Mouse (Mus musculus) midbrain, embryonic 11.5 days (tissue): Measurements from ENCODE around the gene Abcd1. TPM values are rescaled to one million over a fixed set of nuclear protein-coding genes. Genes with fewer than 3 reads are reported as not detected.

Experiments
- ATAC-seq: fragments of 200-750 bp; cut with Nextera tagmentation; 2 replicates; pipeline ENCODE4 v1.8.0; 2017; ENCODE audit warnings: moderate TSS enrichment, moderate library complexity; ENCODE audit not compliant: low FRiP score
- DNase-seq: peaks from one replicate; pipeline ENCODE4 v3.0.0; 2015; ENCODE audit warnings: low spot score; ENCODE audit errors: missing footprints
- H3K27ac ChIP-seq: fragments of 300-500 bp; sonication (generic); 2 replicates; pipeline ENCODE4 v1.5.1; 2014; ENCODE audit warnings: low read depth, low read length
- H3K27me3 ChIP-seq: fragments of 300-500 bp; sonication (generic); 2 replicates; pipeline ENCODE4 v1.6.1; 2014; ENCODE audit warnings: mild to moderate bottlenecking, low read length, moderate library complexity, mixed read lengths; ENCODE audit not compliant: control insufficient read depth, insufficient read depth
- H3K36me3 ChIP-seq: fragments of 300-500 bp; sonication (generic); 2 replicates; pipeline ENCODE4 v1.6.1; 2014; ENCODE audit warnings: mild to moderate bottlenecking, low read length, moderate library complexity, mixed read lengths; ENCODE audit not compliant: control insufficient read depth, insufficient read depth
- H3K4me1 ChIP-seq: fragments of 300-500 bp; sonication (generic); 2 replicates; pipeline ENCODE4 v1.6.1; 2014; ENCODE audit warnings: low read length; ENCODE audit not compliant: control insufficient read depth, insufficient read depth
- H3K4me2 ChIP-seq: fragments of 300-500 bp; sonication (generic); 2 replicates; pipeline ENCODE4 v1.6.1; 2014; ENCODE audit warnings: mild to moderate bottlenecking, moderate library complexity
- H3K4me3 ChIP-seq: fragments of 300-500 bp; sonication (generic); 2 replicates; pipeline ENCODE4 v1.5.1; 2014; ENCODE audit warnings: low read depth, low read length
- H3K9ac ChIP-seq: fragments of 300-500 bp; sonication (generic); 2 replicates; pipeline ENCODE4 v1.6.1; 2014; ENCODE audit warnings: low read length
- H3K9me3 ChIP-seq: fragments of 300-500 bp; sonication (generic); 2 replicates; pipeline ENCODE4 v1.6.1; 2016; ENCODE audit warnings: low read length; ENCODE audit not compliant: control insufficient read depth
- WGBS: fragments of 180-500 bp; shearing (Covaris S2); extraction: QIAGEN DNeasy Blood & Tissue Kit; methylation state at CpG from one replicate; pipeline ENCODE4 v1.1.7; 2014; 5-methylcytosine and 5-hydroxymethylcytosine counted together
- polyA plus RNA-seq: library from polyadenylated mRNA; unstranded; fragments of >200 nt; fragmentation: Nextera tagmentation; extraction: Ambion mirVana; gene quantifications from 2 replicates; pipeline ENCODE4 v1.2.1, GENCODE M21; 2014

Gene Abcd1
- polyA plus RNA-seq: 6.7 and 7.1 TPM in 2 replicates

GRCm38 (mm10) chrX:73716109-73716661 lies at the start of gene Abcd1, which contains the start of gene Bcap31:
TSS of gene Abcd1 (plus strand) at chrX:73716597.
TSS of gene Bcap31 (minus strand) at chrX:73716175.
- H3K36me3 ChIP-seq: no peaks in the 10 kb centered on the region; the same call in 1 of the 2 replicates
- no peaks in the 10 kb centered on the region for H3K27me3 ChIP-seq
- H3K4me1 ChIP-seq: peaks cover 19% of the 10 kb centered on the region
- peak within 1 kb of the TSS; percentile 67 for H3K27ac ChIP-seq
- H3K9ac ChIP-seq: peak within 1 kb of the TSS; percentile 66
- no peaks in the 10 kb centered on the region for H3K9me3 ChIP-seq
- 18% methylated on average over 31 of the region's 45 CpGs for WGBS
- ATAC-seq (peak; percentile 93), DNase-seq (peak; percentile 98)
- H3K4me2 ChIP-seq: peak within 1 kb of the TSS; percentile 66
- H3K4me3 ChIP-seq: peak within 1 kb of the TSS; percentile 50

- H3K36me3 ChIP-seq: no peaks in the 10 kb centered on the region; the same call in 1 of the 2 replicates
- DNase-seq: peak; percentile 87
- ATAC-seq: peak; percentile 59; the same call in 1 of the 2 replicates
- no peaks in the 10 kb centered on the region for H3K9me3 ChIP-seq
- no peak overlapping the region for H3K4me2 ChIP-seq
- H3K4me3 ChIP-seq: no peak overlapping the region
- H3K4me1 ChIP-seq: peaks cover 3% of the 10 kb centered on the region; the same call in 1 of the 2 replicates
- H3K27me3 ChIP-seq: no peaks in the 10 kb centered on the region
- no peak overlapping the region for H3K27ac ChIP-seq
- 75% methylated on average over 4 of the region's 4 CpGs for WGBS
- no peak overlapping the region for H3K9ac ChIP-seq
These were observed 44.4 kb upstream of the Abcd1 start for GRCm38 (mm10) chrX:73672031-73672431.

DNA sequence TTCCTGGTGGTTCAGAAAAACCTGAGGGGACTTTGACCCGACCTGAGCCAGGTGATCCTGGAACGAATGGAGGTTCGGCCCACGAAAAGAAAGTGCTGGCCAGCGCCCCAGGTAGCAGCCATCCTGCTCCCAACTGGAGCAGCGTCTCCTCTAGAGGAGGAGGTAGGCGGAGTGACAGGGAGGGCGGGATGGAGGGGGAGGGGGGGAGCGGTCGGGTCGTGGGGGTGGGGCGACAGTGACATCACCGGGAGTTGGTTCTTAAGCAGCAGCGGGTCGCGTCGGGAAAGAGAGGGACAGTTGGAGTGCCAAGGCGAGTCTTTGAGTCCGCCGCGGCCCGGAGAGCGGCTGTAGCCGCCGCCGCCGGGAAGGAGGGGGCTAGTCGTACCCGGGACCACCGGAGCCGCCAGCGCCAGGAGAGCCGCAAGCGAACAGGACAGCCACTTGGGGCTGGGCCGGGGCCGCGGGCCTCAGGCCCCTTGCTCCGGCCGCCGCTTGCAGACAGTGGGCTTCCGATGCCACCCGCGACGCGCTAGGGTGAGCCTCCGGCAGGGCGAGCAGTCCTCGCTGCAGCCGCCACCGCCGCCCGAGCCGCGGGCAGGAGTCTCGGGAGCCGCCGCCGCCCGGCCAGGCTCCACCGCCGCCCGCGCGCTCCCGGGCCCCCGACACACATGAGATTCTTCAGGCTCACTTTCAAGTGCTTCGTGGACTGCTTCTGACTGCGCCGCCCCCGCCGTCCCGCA lies 43.3 kb upstream of the Abcd1 start, which contains the start of gene Slc6a8:
TSS of gene Slc6a8 (plus strand) at position 272 of the 740 bp plus-strand sequence.
- Histone ChIP-seq H3K36me3 (no peaks in the 10 kb centered on the region; the same call in 1 of the 2 replicates), H3K4me3 (peak within 1 kb of the TSS; percentile 57), H3K27ac (no peak within 1 kb of the TSS), H3K9me3 (no peaks in the 10 kb centered on the region), H3K9ac (peak within 1 kb of the TSS; percentile 70), H3K4me1 (peaks cover 3% of the 10 kb centered on the region; the same call in 1 of the 2 replicates), H3K4me2 (peak within 1 kb of the TSS; percentile 68), H3K27me3 (no peaks in the 10 kb centered on the region)
- WGBS: 13% methylated on average over 36 of the region's 72 CpGs
- DNase-seq (peak; percentile 93), ATAC-seq (peak; percentile 78)

GRCm38 (mm10) chrX:73673619-73673967 lies 42.8 kb upstream of the Abcd1 start:
- Histone ChIP-seq H3K27ac (no peak overlapping the region), H3K4me1 (peaks cover 3% of the 10 kb centered on the region; the same call in 1 of the 2 replicates), H3K9ac (peak overlapping the region; percentile 70), H3K9me3 (no peaks in the 10 kb centered on the region), H3K4me2 (peak overlapping the region; percentile 68), H3K27me3 (no peaks in the 10 kb centered on the region), H3K36me3 (no peaks in the 10 kb centered on the region; the same call in 1 of the 2 replicates), H3K4me3 (peak overlapping the region; percentile 57)
- ATAC-seq: peak; percentile 6; the same call in 1 of the 2 replicates
- no peak for DNase-seq
- WGBS: 3% methylated on average over 13 of the region's 42 CpGs

- H3K27me3 ChIP-seq: no peaks in the 10 kb centered on the region
- peak overlapping the region; percentile 70 for H3K9ac ChIP-seq
- no peak overlapping the region for H3K27ac ChIP-seq
- H3K4me1 ChIP-seq: peaks cover 3% of the 10 kb centered on the region; the same call in 1 of the 2 replicates
- WGBS: 20% methylated on average over 20 of the region's 20 CpGs
- H3K4me3 ChIP-seq: peak overlapping the region; percentile 57
- no peaks in the 10 kb centered on the region; the same call in 1 of the 2 replicates for H3K36me3 ChIP-seq
- peak; percentile 88 for DNase-seq
- no peaks in the 10 kb centered on the region for H3K9me3 ChIP-seq
- peak overlapping the region; percentile 68 for H3K4me2 ChIP-seq
- ATAC-seq: peak; percentile 48
These were observed 42.3 kb upstream of the Abcd1 start for GRCm38 (mm10) chrX:73673968-73674661.

- Histone ChIP-seq H3K4me1 (peaks cover 3% of the 10 kb centered on the region; the same call in 1 of the 2 replicates), H3K36me3 (no peaks in the 10 kb centered on the region; the same call in 1 of the 2 replicates), H3K27ac (no peak overlapping the region), H3K4me2 (no peak overlapping the region), H3K27me3 (no peaks in the 10 kb centered on the region), H3K4me3 (no peak overlapping the region), H3K9me3 (no peaks in the 10 kb centered on the region), H3K9ac (no peak overlapping the region)
- DNase-seq: no peak
- 88% methylated on average over 2 of the region's 2 CpGs for WGBS
- no peak for ATAC-seq
These were observed 41.2 kb upstream of the Abcd1 start for GRCm38 (mm10) chrX:73675231-73675630.

DNA sequence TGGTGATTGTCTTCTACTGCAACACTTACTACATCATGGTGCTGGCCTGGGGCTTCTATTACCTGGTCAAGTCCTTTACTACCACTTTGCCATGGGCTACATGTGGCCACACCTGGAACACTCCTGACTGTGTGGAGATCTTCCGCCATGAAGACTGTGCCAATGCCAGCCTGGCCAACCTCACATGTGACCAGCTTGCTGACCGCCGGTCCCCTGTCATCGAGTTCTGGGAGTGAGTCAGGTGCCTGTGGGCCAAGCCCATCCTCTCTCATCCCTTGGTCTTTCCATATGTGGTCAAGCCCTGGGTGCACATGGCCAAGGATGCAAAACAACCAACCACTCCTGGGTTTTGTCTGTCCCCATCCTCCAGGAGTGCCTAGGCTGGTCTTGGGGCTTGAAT lies 39.7 kb upstream of the Abcd1 start:
- ATAC-seq: no peak
- WGBS: 94% methylated on average over 4 of the region's 4 CpGs
- H3K36me3 ChIP-seq: no peaks in the 10 kb centered on the region; the same call in 1 of the 2 replicates

GRCm38 (mm10) chrX:73684156-73684555 lies 32.2 kb upstream of the Abcd1 start:
- Histone ChIP-seq H3K9me3 (no peaks in the 10 kb centered on the region), H3K27ac (no peak overlapping the region), H3K4me2 (no peak overlapping the region), H3K27me3 (no peaks in the 10 kb centered on the region), H3K4me1 (no peaks in the 10 kb centered on the region), H3K9ac (no peak overlapping the region), H3K36me3 (no peaks in the 10 kb centered on the region; the same call in 1 of the 2 replicates), H3K4me3 (no peak overlapping the region)
- DNase-seq: no peak
- ATAC-seq: no peak
- 92% methylated on average over 2 of the region's 2 CpGs for WGBS

More for the DNA sequence above, 39.7 kb upstream of the Abcd1 start:
- no peak for DNase-seq
- no peak overlapping the region for H3K9ac ChIP-seq
- no peaks in the 10 kb centered on the region for H3K9me3 ChIP-seq
- H3K27me3 ChIP-seq: no peaks in the 10 kb centered on the region
- no peak overlapping the region for H3K27ac ChIP-seq
- no peak overlapping the region for H3K4me2 ChIP-seq
- no peak overlapping the region for H3K4me3 ChIP-seq
- peaks cover 3% of the 10 kb centered on the region; the same call in 1 of the 2 replicates for H3K4me1 ChIP-seq
